Mouse (Mus musculus) ES-Bruce4 (cell line): ENCODE measurements at regions not wholly inside any gene's neighbourhood (a gene's known extent, or its start where the extent isn't known, plus 50 kb on each side); places are given as distances from the start of the nearest gene placed in this dataset.

Experiments used
- CTCF ChIP-seq: IDR thresholded peaks from one replicate; pipeline ENCODE4 v1.8.1; 2011; ENCODE audit warnings: low read depth, low read length
- EP300 ChIP-seq: IDR thresholded peaks from 2 replicates; pipeline ENCODE4 v1.6.1; 2011; ENCODE audit warnings: low read depth, low read length; ENCODE audit not compliant: insufficient read depth
- POLR2A ChIP-seq: IDR thresholded peaks from one replicate; pipeline ENCODE4 v1.8.1; 2011; ENCODE audit warnings: low read length; ENCODE audit not compliant: insufficient read depth

DNA sequence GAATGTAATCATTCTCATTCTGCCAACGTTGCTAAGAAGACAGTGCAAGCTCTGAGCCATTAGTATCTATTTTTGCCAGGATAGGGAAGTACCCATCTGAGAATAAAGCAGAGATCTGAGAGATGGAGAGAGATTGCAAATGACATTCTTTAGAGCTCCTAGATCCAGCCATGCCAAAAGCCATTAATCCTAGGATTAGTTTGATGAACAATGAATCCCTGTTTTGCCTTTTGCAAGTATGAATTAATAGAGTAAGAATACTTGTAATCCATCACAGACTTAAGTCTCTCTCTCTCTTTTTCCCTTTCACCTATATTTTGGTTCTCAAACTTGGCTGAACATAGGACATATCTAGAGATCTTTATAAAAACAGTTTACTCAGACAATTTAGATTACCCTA is 504.7 kb downstream of the Hs3st4 start:
- TF ChIP-seq POLR2A (no peak), CTCF (no peak), EP300 (no peak)
